Mouse (Mus musculus): ENCODE measurements at regions not wholly inside any gene's neighbourhood (a gene's known extent, or its start where the extent isn't known, plus 50 kb on each side); places are given as distances from the start of the nearest gene placed in this dataset.

DNA sequence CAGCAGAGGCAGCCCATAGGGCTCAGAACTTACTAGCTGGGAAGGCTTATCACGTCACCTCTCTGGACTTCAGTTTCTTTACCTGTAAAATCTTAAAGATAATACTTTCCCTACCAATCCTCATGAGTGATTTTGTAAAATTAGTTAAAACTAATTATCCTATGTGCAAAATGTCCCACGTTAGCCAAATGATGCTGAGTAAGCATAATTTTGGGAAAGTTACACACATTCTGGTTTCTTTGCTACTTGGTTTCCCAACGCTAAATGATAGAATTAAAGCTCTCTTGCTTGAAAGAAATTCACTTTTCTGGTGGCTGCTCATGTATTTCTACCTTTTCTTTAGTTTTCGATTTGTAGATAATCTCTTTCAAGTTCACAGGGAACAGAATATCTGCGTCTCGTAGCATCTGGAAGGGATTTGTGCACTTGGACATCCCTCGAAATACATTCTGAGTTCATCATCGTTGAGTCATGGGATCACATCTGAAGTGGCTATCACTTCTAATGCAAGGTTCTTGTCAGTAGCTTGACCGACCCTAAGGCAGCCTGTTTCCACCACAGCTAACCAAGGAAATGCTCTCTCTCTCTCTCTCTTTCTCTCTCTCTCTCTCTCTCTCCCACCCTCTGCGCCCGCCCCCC lies 114.3 kb upstream of the BC052040 start:
- TF ChIP-seq POLR2A (IDR thresholded peaks at IDR 0.05; ENCODE audit: insufficient read length, low read depth) (no peak), TCF12 (IDR thresholded peaks at IDR 0.05; ENCODE audit: insufficient read depth, poor library complexity, severe bottlenecking) (no peak), MYOD1 (IDR thresholded peaks at IDR 0.05; ENCODE audit: control insufficient read depth in 1 of 3, insufficient read length in 2 of 3, low read depth in 2 of 3) (no peak), MAX (IDR thresholded peaks at IDR 0.05; ENCODE audit: low read depth) (no peak), CEBPB (IDR thresholded peaks at IDR 0.05; ENCODE audit: insufficient read depth, poor library complexity, severe bottlenecking) (no peak), USF1 (IDR thresholded peaks at IDR 0.05; ENCODE audit: low read depth) (no peak), MYOG (IDR thresholded peaks at IDR 0.05; ENCODE audit: control insufficient read depth in 1 of 3, insufficient read depth in 1 of 3, insufficient read length in 2 of 3, low read depth in 2 of 3) (no peak), POLR2AphosphoS2 (IDR thresholded peaks at IDR 0.05; ENCODE audit: insufficient read length, low read depth) (no peak), E2F4 (IDR thresholded peaks at IDR 0.05; ENCODE audit: insufficient read depth) (no peak)

All from myocyte (in vitro differentiated cells).